Mouse (Mus musculus) midbrain, embryonic 16.5 days (tissue): ENCODE results near the gene Hist2h4. TPM values are rescaled to one million over a fixed set of nuclear protein-coding genes. Genes with fewer than 3 reads are reported as not detected.
"Not testable (repeated sequence)": the region's sequence is repeated elsewhere in the genome, so short reads cannot be mapped to it uniquely, and the experiment has no call there.

ENCODE experiments used
- ATAC-seq: fragments of 200-750 bp; cut with Nextera tagmentation; 2 replicates; pipeline ENCODE4 v1.8.0; 2017; ENCODE audit warnings: moderate TSS enrichment
- H3K27ac ChIP-seq: fragments of 300-500 bp; sonication (generic); 2 replicates; pipeline ENCODE4 v1.5.1; 2014; ENCODE audit warnings: mild to moderate bottlenecking, low read length, mixed read lengths
- H3K27me3 ChIP-seq: fragments of 300-500 bp; sonication (generic); 2 replicates; pipeline ENCODE4 v1.6.1; 2014; ENCODE audit warnings: low read depth, low read length, mixed read lengths; ENCODE audit not compliant: control insufficient read depth, insufficient read depth
- H3K36me3 ChIP-seq: fragments of 300-500 bp; sonication (generic); 2 replicates; pipeline ENCODE4 v1.6.1; 2014; ENCODE audit warnings: mild to moderate bottlenecking, low read length, moderate library complexity, mixed read lengths; ENCODE audit not compliant: control insufficient read depth, insufficient read depth
- H3K4me1 ChIP-seq: fragments of 300-500 bp; sonication (generic); 2 replicates; pipeline ENCODE4 v1.6.1; 2014; ENCODE audit warnings: mild to moderate bottlenecking, low read length, mixed read lengths; ENCODE audit not compliant: control insufficient read depth, insufficient read depth
- H3K4me2 ChIP-seq: fragments of 300-500 bp; sonication (generic); 2 replicates; pipeline ENCODE4 v1.6.1; 2014; ENCODE audit warnings: mild to moderate bottlenecking, low read length, mixed read lengths
- H3K4me3 ChIP-seq: fragments of 300-500 bp; sonication (generic); 2 replicates; pipeline ENCODE4 v1.5.1; 2014; ENCODE audit warnings: low read depth, mild to moderate bottlenecking, low read length, moderate library complexity, mixed read lengths
- H3K9ac ChIP-seq: fragments of 300-500 bp; sonication (generic); 2 replicates; pipeline ENCODE4 v1.6.1; 2014; ENCODE audit warnings: low read depth, low read length, mixed read lengths
- H3K9me3 ChIP-seq: fragments of 300-500 bp; sonication (generic); replicated peaks from 2 replicates; pipeline ENCODE4 v1.6.1; 2014; ENCODE audit warnings: mild to moderate bottlenecking, low read length, mixed read lengths; ENCODE audit not compliant: control insufficient read depth, poor library complexity, severe bottlenecking
- WGBS: fragments of 180-500 bp; shearing (Covaris S2); extraction: QIAGEN DNeasy Blood & Tissue Kit; methylation state at CpG from one replicate; pipeline ENCODE4 v1.1.7; 2014; 5-methylcytosine and 5-hydroxymethylcytosine counted together
- polyA plus RNA-seq: library from polyadenylated mRNA; unstranded; fragments of >200 nt; fragmentation: Nextera tagmentation; extraction: Ambion mirVana; gene quantifications from 2 replicates; pipeline ENCODE4 v1.2.1, GENCODE M21; 2015

The Hist2h4 gene
- polyA plus RNA-seq, 1 experiment from 2014 or later: 3.3 TPM

GRCm38 (mm10) chr3:96273591-96274465, 10.7 kb upstream of the Hist2h4 start:
- H3K4me3 ChIP-seq: no peak overlapping the region
- no peak for ATAC-seq
- H3K27me3 ChIP-seq: no peaks in the 10 kb centered on the region
- peaks cover 6% of the 10 kb centered on the region for H3K4me1 ChIP-seq
- 87% methylated on average over 17 of the region's 17 CpGs for WGBS
- no peaks in the 10 kb centered on the region for H3K36me3 ChIP-seq
- no peak overlapping the region for H3K9ac ChIP-seq
- H3K4me2 ChIP-seq: no peak overlapping the region
- H3K9me3 ChIP-seq: no peaks in the 10 kb centered on the region
- no peak overlapping the region for H3K27ac ChIP-seq

- Histone ChIP-seq H3K4me2 (peak within 1 kb of the TSS; percentile 93), H3K27me3 (no peaks in the 10 kb centered on the region), H3K9me3 (no peaks in the 10 kb centered on the region), H3K4me1 (peaks cover 7% of the 10 kb centered on the region; the same call in 1 of the 2 replicates), H3K36me3 (no peaks in the 10 kb centered on the region), H3K4me3 (peak within 1 kb of the TSS; percentile 59), H3K27ac (peak within 1 kb of the TSS; percentile 95), H3K9ac (peak within 1 kb of the TSS; percentile 77)
- ATAC-seq: peak; percentile 97
- under 1% methylated on average over 45 of the region's 45 CpGs for WGBS
Measured at GRCm38 (mm10) chr3:96269511-96270474, 6.7 kb upstream of the Hist2h4 start, which contains the start of gene Hist2h2bb. Gene Hist2h2bb, plus strand, starts transcription at chr3:96269752.

- Histone ChIP-seq H3K4me1 (peaks cover 11% of the 10 kb centered on the region; the same call in 1 of the 2 replicates), H3K4me3 (peak overlapping the region; percentile 59), H3K4me2 (peak overlapping the region; percentile 93), H3K27ac (peak overlapping the region; percentile 95), H3K9ac (peak overlapping the region; percentile 62)
- ATAC-seq: peak; percentile 67
- WGBS: under 1% methylated on average over 12 of the region's 44 CpGs
- H3K36me3 ChIP-seq, H3K9me3 ChIP-seq, H3K27me3 ChIP-seq: not testable (repeated sequence)
Measured at GRCm38 (mm10) chr3:96268776-96269378, 5.8 kb upstream of the Hist2h4 start.

- ATAC-seq: peak; percentile 56
- Histone ChIP-seq H3K4me3 (peak within 1 kb of the TSS; percentile 59), H3K9me3 (no peaks in the 10 kb centered on the region), H3K4me2 (peak within 1 kb of the TSS; percentile 93), H3K4me1 (peaks cover 12% of the 10 kb centered on the region; the same call in 1 of the 2 replicates), H3K36me3 (no peaks in the 10 kb centered on the region), H3K27ac (peak within 1 kb of the TSS; percentile 95), H3K9ac (peak within 1 kb of the TSS; percentile 62), H3K27me3 (no peaks in the 10 kb centered on the region)
- WGBS: 24% methylated on average over 28 of the region's 30 CpGs
Measured at GRCm38 (mm10) chr3:96268051-96268775, 5.1 kb upstream of the Hist2h4 start, which contains the start of gene Hist2h3b. Gene Hist2h3b, plus strand, starts transcription at chr3:96268654.

- no peak for ATAC-seq
- no peaks in the 10 kb centered on the region for H3K27me3 ChIP-seq
- peaks cover 12% of the 10 kb centered on the region; the same call in 1 of the 2 replicates for H3K4me1 ChIP-seq
- no peak overlapping the region for H3K9ac ChIP-seq
- H3K36me3 ChIP-seq: no peaks in the 10 kb centered on the region
- H3K27ac ChIP-seq: peak overlapping the region; percentile 25; the same call in 1 of the 2 replicates
- 82% methylated on average over 4 of the region's 4 CpGs for WGBS
- no peak overlapping the region for H3K4me3 ChIP-seq
- H3K9me3 ChIP-seq: no peaks in the 10 kb centered on the region
- no peak overlapping the region for H3K4me2 ChIP-seq
Measured at GRCm38 (mm10) chr3:96267541-96267940, 4.4 kb upstream of the Hist2h4 start.

- no peaks in the 10 kb centered on the region for H3K27me3 ChIP-seq
- H3K36me3 ChIP-seq: no peaks in the 10 kb centered on the region
- no peak overlapping the region for H3K27ac ChIP-seq
- H3K9me3 ChIP-seq: no peaks in the 10 kb centered on the region
- H3K4me1 ChIP-seq: peaks cover 17% of the 10 kb centered on the region; the same call in 1 of the 2 replicates
- no peak overlapping the region for H3K9ac ChIP-seq
- ATAC-seq: no peak
- H3K4me2 ChIP-seq: no peak overlapping the region
- H3K4me3 ChIP-seq: no peak overlapping the region
- WGBS: 93% methylated on average over 8 of the region's 8 CpGs
Measured at GRCm38 (mm10) chr3:96266132-96266710, 3.1 kb upstream of the Hist2h4 start.

GRCm38 (mm10) chr3:96264404-96264949, 1.4 kb upstream of the Hist2h4 start:
- no peaks in the 10 kb centered on the region for H3K36me3 ChIP-seq
- H3K9me3 ChIP-seq: no peaks in the 10 kb centered on the region
- H3K4me2 ChIP-seq: no peak overlapping the region
- H3K4me3 ChIP-seq: no peak overlapping the region
- H3K27me3 ChIP-seq: no peaks in the 10 kb centered on the region
- WGBS: 70% methylated on average over 7 of the region's 7 CpGs
- H3K9ac ChIP-seq: no peak overlapping the region
- ATAC-seq: no peak
- H3K4me1 ChIP-seq: peaks cover 19% of the 10 kb centered on the region; the same call in 1 of the 2 replicates
- no peak overlapping the region for H3K27ac ChIP-seq
